Mouse (Mus musculus): ENCODE data around the gene Hap1. TPM values are rescaled to one million over a fixed set of nuclear protein-coding genes. Genes with fewer than 3 reads are reported as not detected.
A peak's percentile ranks its signal among the peaks of the same experiment; 100 is the strongest.

Gene Hap1
- total and polyA plus RNA-seq, 2 experiments from 2014 or later = 2.0 to 3.5 TPM

DNA sequence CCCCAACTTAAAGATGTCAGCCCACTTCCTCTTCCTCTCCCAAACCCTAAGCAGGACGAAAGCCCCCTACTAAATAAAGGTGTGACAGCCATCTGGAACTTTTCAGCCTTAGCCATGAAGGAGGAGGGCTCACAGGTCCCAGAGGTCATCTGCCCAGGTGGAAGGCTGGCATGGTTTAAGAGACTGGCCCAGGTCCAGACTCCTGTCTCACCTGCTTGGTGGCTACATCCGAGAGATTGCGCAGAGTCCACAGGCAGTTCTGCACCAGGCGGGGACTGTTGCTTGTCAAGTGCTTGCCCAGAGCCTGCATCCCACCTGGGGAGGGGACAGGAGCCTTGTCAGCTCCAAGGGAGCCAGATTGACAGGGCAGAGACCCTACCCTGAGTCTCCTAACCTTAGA lies 23.4 kb upstream of the Hap1 start:
- Histone ChIP-seq H3K4me1 (ENCODE audit: control insufficient read depth, insufficient read depth) (no peaks in the 10 kb centered on the region), H3K9ac (replicated peaks; ENCODE audit: low read depth, low read length) (no peak overlapping the region), H3K27me3 (ENCODE audit: control insufficient read depth, insufficient read depth, low read length) (no peaks in the 10 kb centered on the region), H3K9me3 (replicated peaks; ENCODE audit: control insufficient read depth, low read length) (no peaks in the 10 kb centered on the region), H3K36me3 (replicated peaks; ENCODE audit: control insufficient read depth, insufficient read depth, low read length) (peaks cover 93% of the 10 kb centered on the region), H3K27ac (ENCODE audit: low read depth) (no peak overlapping the region), H3K4me2 (ENCODE audit: low read depth, low read length) (no peak overlapping the region), H3K4me3 (ENCODE audit: low read depth, low read length) (no peak overlapping the region)
- TF ChIP-seq CTCF (IDR thresholded peaks at IDR 0.05; ENCODE audit: low read depth) (no peak), EP300 (IDR thresholded peaks at IDR 0.05; ENCODE audit: low read depth) (no peak)
- WGBS = 84% methylated on average over 4 of the region's 4 CpGs
- no peak for DNase-seq (ENCODE audit: low spot score)
- ATAC-seq (ENCODE audit: insufficient read depth, low read depth) = no peak

DNA sequence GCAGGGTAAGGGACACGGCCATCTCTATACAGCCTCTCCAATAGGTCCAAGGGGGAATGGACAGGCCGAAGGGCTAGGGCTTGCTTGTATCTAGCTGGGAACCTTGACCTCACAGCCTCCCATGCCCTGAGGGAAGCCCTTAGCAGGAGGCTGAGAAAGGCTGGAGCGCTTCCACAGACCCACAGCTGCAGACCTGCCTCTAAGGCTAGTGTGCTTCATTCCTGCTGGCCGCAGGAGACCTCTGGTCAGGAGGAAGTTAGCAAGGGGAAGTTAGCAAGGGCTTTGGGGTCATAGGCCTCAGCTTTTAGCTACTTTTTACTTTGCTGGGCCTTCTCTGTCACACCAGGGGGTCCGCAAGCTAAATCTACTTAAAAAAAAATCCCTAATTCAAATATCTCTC lies 22.5 kb upstream of the Hap1 start:
- no peak for ATAC-seq (ENCODE audit: insufficient read depth, low read depth)
- no peaks in the 10 kb centered on the region for H3K4me1 ChIP-seq (ENCODE audit: control insufficient read depth, insufficient read depth)
- no peaks in the 10 kb centered on the region for H3K9me3 ChIP-seq (replicated peaks; ENCODE audit: control insufficient read depth, low read length)
- WGBS = 89% methylated on average over 5 of the region's 5 CpGs
- no peaks in the 10 kb centered on the region for H3K27me3 ChIP-seq (ENCODE audit: control insufficient read depth, insufficient read depth, low read length)
- H3K4me3 ChIP-seq (ENCODE audit: low read depth, low read length) = no peak overlapping the region
- peaks cover 93% of the 10 kb centered on the region for H3K36me3 ChIP-seq (replicated peaks; ENCODE audit: control insufficient read depth, insufficient read depth, low read length)
- no peak overlapping the region for H3K27ac ChIP-seq (ENCODE audit: low read depth)
- TF ChIP-seq EP300 (IDR thresholded peaks at IDR 0.05; ENCODE audit: low read depth) (no peak), CTCF (IDR thresholded peaks at IDR 0.05; ENCODE audit: low read depth) (no peak)
- H3K4me2 ChIP-seq (ENCODE audit: low read depth, low read length) = no peak overlapping the region
- DNase-seq (ENCODE audit: low spot score) = no peak
- no peak overlapping the region for H3K9ac ChIP-seq (replicated peaks; ENCODE audit: low read depth, low read length)

DNA sequence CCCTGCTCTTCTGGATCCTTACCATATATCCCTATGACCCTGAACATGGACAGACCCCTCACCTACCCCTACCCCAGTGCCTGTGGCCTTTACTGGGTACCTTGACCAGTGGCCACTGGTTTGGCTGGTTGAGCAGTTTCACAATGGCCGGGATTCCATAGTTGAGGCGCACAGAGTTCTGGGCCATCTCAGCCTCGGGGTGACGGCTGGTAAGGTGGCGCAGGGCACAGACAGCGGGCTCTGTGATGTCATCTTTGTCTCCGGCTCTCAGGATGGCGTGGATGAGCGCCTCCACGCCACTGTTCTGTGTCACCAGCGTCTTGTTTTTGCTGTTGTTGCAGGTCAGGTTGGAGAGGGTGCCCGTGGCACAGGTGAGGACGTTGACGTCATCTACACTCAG lies 22.1 kb upstream of the Hap1 start:
- H3K4me3 ChIP-seq (ENCODE audit: low read depth, low read length) = no peak overlapping the region
- no peak overlapping the region for H3K27ac ChIP-seq (ENCODE audit: low read depth)
- no peak overlapping the region for H3K4me2 ChIP-seq (ENCODE audit: low read depth, low read length)
- 93% methylated on average over 14 of the region's 14 CpGs for WGBS
- no peak for ATAC-seq (ENCODE audit: insufficient read depth, low read depth)
- no peak for DNase-seq (ENCODE audit: low spot score)
- H3K9me3 ChIP-seq (replicated peaks; ENCODE audit: control insufficient read depth, low read length) = no peaks in the 10 kb centered on the region
- no peaks in the 10 kb centered on the region for H3K4me1 ChIP-seq (ENCODE audit: control insufficient read depth, insufficient read depth)
- H3K36me3 ChIP-seq (replicated peaks; ENCODE audit: control insufficient read depth, insufficient read depth, low read length) = peaks cover 93% of the 10 kb centered on the region
- H3K9ac ChIP-seq (replicated peaks; ENCODE audit: low read depth, low read length) = no peak overlapping the region
- H3K27me3 ChIP-seq (ENCODE audit: control insufficient read depth, insufficient read depth, low read length) = no peaks in the 10 kb centered on the region
- TF ChIP-seq EP300 (IDR thresholded peaks at IDR 0.05; ENCODE audit: low read depth) = no peak
- TF ChIP-seq CTCF (IDR thresholded peaks at IDR 0.05; ENCODE audit: low read depth) = no peak

DNA sequence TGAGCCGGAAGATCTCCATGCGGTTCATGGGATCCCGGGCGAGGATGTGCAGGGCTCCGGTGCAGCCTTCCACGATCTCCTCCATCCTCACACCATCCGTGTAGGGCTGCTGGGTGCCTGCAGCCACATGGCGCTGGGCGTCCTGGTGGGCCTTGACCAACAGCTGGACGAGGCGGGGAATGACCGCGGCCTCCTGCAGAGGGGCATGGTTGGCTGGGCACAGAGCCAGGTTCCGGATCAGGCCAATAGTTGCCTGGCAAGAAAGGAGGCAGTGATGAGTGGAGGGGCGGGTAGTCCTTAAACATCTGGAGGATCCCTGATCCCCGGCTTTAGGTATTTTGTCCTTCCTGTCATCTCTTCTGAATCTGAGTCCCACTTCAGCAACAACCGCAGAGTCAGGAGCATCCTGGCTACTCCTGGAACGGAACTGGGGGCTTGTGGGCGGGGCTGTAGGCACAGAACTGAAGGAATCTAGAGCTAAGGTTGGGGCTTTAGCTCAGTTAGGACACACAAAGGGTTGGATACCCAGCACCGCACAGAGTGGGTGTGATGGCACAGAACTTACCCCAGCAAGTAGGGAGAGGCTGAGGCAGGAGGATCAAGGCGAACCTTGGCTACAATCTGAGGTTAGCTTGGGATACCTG lies 20.9 kb upstream of the Hap1 start:
- DNase-seq (ENCODE audit: low spot score) (no peak), ATAC-seq (ENCODE audit: insufficient read depth, low read depth) (no peak)
- Histone ChIP-seq H3K36me3 (replicated peaks; ENCODE audit: control insufficient read depth, insufficient read depth, low read length) (peaks cover 94% of the 10 kb centered on the region), H3K27me3 (ENCODE audit: control insufficient read depth, insufficient read depth, low read length) (no peaks in the 10 kb centered on the region), H3K4me3 (ENCODE audit: low read depth, low read length) (no peak overlapping the region), H3K9ac (replicated peaks; ENCODE audit: low read depth, low read length) (no peak overlapping the region), H3K4me1 (ENCODE audit: control insufficient read depth, insufficient read depth) (no peaks in the 10 kb centered on the region), H3K27ac (ENCODE audit: low read depth) (peak overlapping the region; percentile 45), H3K9me3 (replicated peaks; ENCODE audit: control insufficient read depth, low read length) (no peaks in the 10 kb centered on the region), H3K4me2 (ENCODE audit: low read depth, low read length) (no peak overlapping the region)
- TF ChIP-seq CTCF (IDR thresholded peaks at IDR 0.05; ENCODE audit: low read depth) = no peak
- 89% methylated on average over 21 of the region's 21 CpGs for WGBS

DNA sequence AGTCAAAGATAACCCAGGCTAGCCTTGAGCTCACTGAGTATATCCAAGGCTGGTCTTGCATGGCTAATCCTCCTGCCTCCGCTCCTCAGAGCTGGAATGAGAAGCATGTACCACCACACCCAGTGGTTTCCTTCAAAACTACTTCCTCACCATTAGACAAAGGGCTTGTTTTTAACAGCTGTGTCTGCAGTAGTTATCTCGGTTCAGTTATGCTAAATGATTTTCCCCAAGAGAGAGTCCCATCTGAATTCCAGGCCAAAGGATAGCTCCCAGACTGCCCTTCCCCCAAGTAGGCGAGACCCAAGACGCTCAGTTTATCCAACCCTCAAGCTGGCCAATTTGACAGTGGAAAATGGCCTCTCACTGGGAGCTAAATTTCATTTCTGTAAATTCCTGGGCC lies 20.1 kb upstream of the Hap1 start:
- no peaks in the 10 kb centered on the region for H3K4me1 ChIP-seq (ENCODE audit: control insufficient read depth, insufficient read depth)
- peak overlapping the region; percentile 45; the same call in 1 of the 2 replicates for H3K27ac ChIP-seq (ENCODE audit: low read depth)
- WGBS = 62% methylated on average over 4 of the region's 4 CpGs
- TF ChIP-seq CTCF (IDR thresholded peaks at IDR 0.05; ENCODE audit: low read depth) = no peak
- TF ChIP-seq EP300 (IDR thresholded peaks at IDR 0.05; ENCODE audit: low read depth) = no peak
- DNase-seq (ENCODE audit: low spot score) = no peak
- no peak overlapping the region for H3K9ac ChIP-seq (replicated peaks; ENCODE audit: low read depth, low read length)
- no peaks in the 10 kb centered on the region for H3K9me3 ChIP-seq (replicated peaks; ENCODE audit: control insufficient read depth, low read length)
- peaks cover 96% of the 10 kb centered on the region for H3K36me3 ChIP-seq (replicated peaks; ENCODE audit: control insufficient read depth, insufficient read depth, low read length)
- no peak overlapping the region for H3K4me2 ChIP-seq (ENCODE audit: low read depth, low read length)
- H3K27me3 ChIP-seq (ENCODE audit: control insufficient read depth, insufficient read depth, low read length) = no peaks in the 10 kb centered on the region
- H3K4me3 ChIP-seq (ENCODE audit: low read depth, low read length) = no peak overlapping the region
- ATAC-seq (ENCODE audit: insufficient read depth, low read depth) = peak; percentile 38; the same call in 1 of the 2 replicates

DNA sequence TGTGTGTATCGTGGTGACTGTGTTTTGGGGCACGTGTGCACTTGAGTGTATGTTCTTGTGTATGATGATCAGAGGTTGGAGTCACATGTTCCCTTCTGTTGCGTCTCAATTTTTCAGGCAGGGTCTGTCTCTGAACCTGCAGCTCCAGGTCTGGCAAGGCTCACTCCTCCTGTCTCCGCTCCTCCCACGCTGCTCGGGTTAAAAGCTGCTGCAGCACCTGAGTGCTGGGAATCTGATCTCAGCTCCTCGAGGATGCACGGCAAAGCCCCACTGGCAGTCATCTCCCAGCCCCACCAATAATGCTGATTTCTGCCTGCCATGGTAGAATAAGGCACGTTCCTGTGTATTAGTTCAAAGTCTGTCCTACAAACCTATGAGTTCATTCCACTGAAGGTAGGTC lies 19.2 kb upstream of the Hap1 start:
- no peaks in the 10 kb centered on the region for H3K27me3 ChIP-seq (ENCODE audit: control insufficient read depth, insufficient read depth, low read length)
- H3K9me3 ChIP-seq (replicated peaks; ENCODE audit: control insufficient read depth, low read length) = no peaks in the 10 kb centered on the region
- no peak for DNase-seq (ENCODE audit: low spot score)
- no peaks in the 10 kb centered on the region for H3K4me1 ChIP-seq (ENCODE audit: control insufficient read depth, insufficient read depth)
- no peak overlapping the region for H3K9ac ChIP-seq (replicated peaks; ENCODE audit: low read depth, low read length)
- H3K36me3 ChIP-seq (replicated peaks; ENCODE audit: control insufficient read depth, insufficient read depth, low read length) = peaks cover 96% of the 10 kb centered on the region
- 87% methylated on average over 9 of the region's 9 CpGs for WGBS
- H3K4me3 ChIP-seq (ENCODE audit: low read depth, low read length) = no peak overlapping the region
- H3K27ac ChIP-seq (ENCODE audit: low read depth) = no peak overlapping the region
- no peak overlapping the region for H3K4me2 ChIP-seq (ENCODE audit: low read depth, low read length)
- ATAC-seq (ENCODE audit: insufficient read depth, low read depth) = no peak
- no peak for TF ChIP-seq EP300 (IDR thresholded peaks at IDR 0.05; ENCODE audit: low read depth)
- no peak for TF ChIP-seq CTCF (IDR thresholded peaks at IDR 0.05; ENCODE audit: low read depth)

Measured in heart, postnatal 0 days (tissue).